Mouse (Mus musculus): ENCODE data around the gene Cyp4f17. TPM values are rescaled to one million over a fixed set of nuclear protein-coding genes. Genes with fewer than 3 reads are reported as not detected.

Cyp4f17 gene
- 6.0 and 7.2 TPM in 2 replicates for polyA plus RNA-seq (2012; rRNA removed)

DNA sequence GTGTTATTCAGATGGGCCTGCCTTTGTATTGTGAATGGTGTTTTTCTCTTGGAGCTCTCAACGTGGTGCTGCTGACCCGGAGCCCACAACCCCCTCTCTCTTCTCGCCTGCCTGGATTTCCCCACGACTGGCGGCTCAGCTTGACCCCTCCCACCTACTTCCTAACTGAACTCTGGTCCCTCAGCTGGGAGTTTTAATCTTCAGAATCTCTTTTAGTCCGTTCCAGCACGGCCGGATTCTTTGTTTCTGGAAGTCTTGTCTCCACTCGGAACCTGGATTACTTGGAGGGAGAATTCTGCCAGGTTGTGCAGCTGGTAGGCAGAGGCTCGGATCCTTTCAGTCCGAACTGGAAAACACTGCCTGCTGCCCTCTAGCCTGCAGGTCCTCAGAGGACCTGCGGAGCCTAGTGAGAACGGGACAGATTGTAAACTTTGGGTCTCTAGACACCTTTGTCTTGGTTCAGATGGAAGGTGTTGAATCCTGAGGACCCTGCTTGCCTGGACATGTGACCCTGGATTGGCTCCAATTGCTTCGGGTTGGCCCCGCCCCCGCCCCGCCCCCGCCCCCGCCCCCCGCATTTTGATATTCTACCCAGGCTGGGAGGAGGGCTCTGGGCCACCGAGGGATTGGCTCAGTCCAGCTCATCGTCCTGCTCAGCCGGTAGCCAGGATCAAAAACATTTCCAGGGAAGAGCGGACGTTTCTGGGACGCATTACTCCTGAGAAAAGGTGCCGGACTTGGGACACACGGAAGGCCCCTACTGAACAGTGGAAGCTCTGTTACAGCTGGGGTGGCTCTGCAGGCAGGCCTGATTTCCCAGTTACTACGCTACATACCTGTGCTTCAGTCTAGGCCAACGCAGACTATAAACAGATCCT lies at the start of gene Cyp4f17:
TSS of gene Cyp4f17 (plus strand) at position 200 of the 878 bp plus-strand sequence.

DNA sequence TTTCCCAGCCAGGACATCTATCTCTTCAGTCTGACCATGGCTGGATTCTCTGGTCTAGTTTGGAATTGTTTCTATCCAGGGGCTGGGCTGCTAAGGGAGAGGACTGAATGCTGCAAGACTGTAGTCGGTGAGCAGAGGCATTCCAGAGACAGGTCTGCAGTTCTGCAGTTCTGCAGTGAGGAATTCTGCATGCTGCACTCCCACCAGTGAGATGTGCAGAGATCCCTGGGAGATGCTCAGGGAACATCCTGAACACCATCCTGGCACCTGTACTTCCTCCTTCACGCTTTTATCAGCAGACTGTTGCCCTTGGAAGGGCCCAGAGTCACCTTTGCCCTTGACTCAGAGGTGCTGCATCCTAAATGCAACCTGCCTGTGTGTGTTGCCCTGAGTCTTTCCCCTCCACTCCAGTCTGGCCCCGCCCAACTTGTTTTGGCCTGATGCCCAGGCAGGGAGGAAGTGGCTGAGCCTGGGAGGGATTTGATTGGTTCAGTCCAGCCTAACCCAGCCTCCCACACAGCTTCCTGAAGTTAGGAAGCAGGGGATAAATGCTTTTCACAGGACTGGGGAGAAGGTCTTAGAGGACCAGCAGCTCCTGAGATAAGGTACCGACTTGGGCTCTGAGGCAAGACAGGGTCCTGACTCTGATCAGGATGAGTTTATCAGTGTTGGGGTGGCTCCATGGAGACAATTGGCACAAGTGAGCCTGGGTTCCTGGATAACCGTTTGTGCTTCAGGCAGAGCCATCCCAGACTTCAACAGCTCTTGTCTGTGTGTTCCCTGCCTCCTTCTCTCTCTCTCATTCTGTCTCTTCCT lies 30.4 kb downstream of the Cyp4f17 start, which contains the start of gene Cyp4f16:
TSS of gene Cyp4f16 (plus strand) at position 508 of the 816 bp plus-strand sequence.

Other genes starting within 250 kb of the Cyp4f17 start
- 32.5 and 45.1 TPM in 2 replicates for gene Brd4, start 221.3 kb upstream of the Cyp4f17 start, polyA plus RNA-seq (2012; rRNA removed)
- 51.7 and 61.4 TPM in 2 replicates for gene Akap8, start 184.8 kb upstream of the Cyp4f17 start, polyA plus RNA-seq (2012; rRNA removed)
- 103 and 116 TPM in 2 replicates for gene Akap8l, start 155.4 kb upstream of the Cyp4f17 start, polyA plus RNA-seq (2012; rRNA removed)
- 31.7 and 37.9 TPM in 2 replicates for gene Wiz, start 116.6 kb upstream of the Cyp4f17 start, polyA plus RNA-seq (2012; rRNA removed)
- gene Rasal3, start 102.5 kb upstream of the Cyp4f17 start, polyA plus RNA-seq (2012; rRNA removed) = 5.6 and 9.7 TPM in 2 replicates
- 2.3 TPM in 2 replicates for gene Pglyrp2, start 81.9 kb upstream of the Cyp4f17 start, polyA plus RNA-seq (2012; rRNA removed)
- gene Cyp4f39, start 53.3 kb upstream of the Cyp4f17 start, polyA plus RNA-seq (2012; rRNA removed) = 0.44 and 0.59 TPM in 2 replicates
- 55.5 and 66.4 TPM in 2 replicates for gene Cyp4f16, start 30.5 kb downstream of the Cyp4f17 start, polyA plus RNA-seq (2012; rRNA removed)
- gene Cyp4f37, start 115.3 kb downstream of the Cyp4f17 start, polyA plus RNA-seq (2012; rRNA removed) = not detected in 2 replicates
- 59.2 and 69.2 TPM in 2 replicates for gene Cyp4f40, start 152.8 kb downstream of the Cyp4f17 start, polyA plus RNA-seq (2012; rRNA removed)
- not detected in 2 replicates for gene Cyp4f15, start 179.6 kb downstream of the Cyp4f17 start, polyA plus RNA-seq (2012; rRNA removed)

All from colon, adult 2 months (tissue).